Mouse (Mus musculus) olfactory bulb, adult 2 months (tissue): ENCODE measurements at regions not wholly inside any gene's neighbourhood (a gene's known extent, or its start where the extent isn't known, plus 50 kb on each side); places are given as distances from the start of the nearest gene placed in this dataset.

ENCODE experiments used
- H3K27ac ChIP-seq: fragments of 200-500 bp; 2 replicates; pipeline ENCODE4 v1.5.1; 2012; ENCODE audit warnings: low read depth, low read length; ENCODE audit not compliant: insufficient read depth
- H3K4me1 ChIP-seq: fragments of 200-500 bp; 2 replicates; pipeline ENCODE4 v1.6.1; 2012; ENCODE audit warnings: low read length; ENCODE audit not compliant: control insufficient read depth, insufficient read depth
- H3K4me3 ChIP-seq: fragments of 200-500 bp; 2 replicates; pipeline ENCODE4 v1.5.1; 2012; ENCODE audit warnings: mild to moderate bottlenecking, low read depth, low read length, moderate library complexity; ENCODE audit not compliant: insufficient read depth
- CTCF ChIP-seq: fragments of 200-500 bp; IDR thresholded peaks from 2 replicates; pipeline ENCODE4 v1.5.1; 2012; ENCODE audit warnings: low read depth, mild to moderate bottlenecking, low read length, moderate library complexity; ENCODE audit not compliant: insufficient read depth
- POLR2A ChIP-seq: fragments of 200-500 bp; IDR thresholded peaks from 2 replicates; pipeline ENCODE4 v1.6.1; 2012; ENCODE audit warnings: mild to moderate bottlenecking, low read depth, low read length, moderate library complexity; ENCODE audit not compliant: insufficient read depth
- WGBS: fragments of 180-500 bp; shearing (Covaris S2); methylation state at CpG from one replicate; pipeline ENCODE4 v1.1.7; 2018; 5-methylcytosine and 5-hydroxymethylcytosine counted together

DNA sequence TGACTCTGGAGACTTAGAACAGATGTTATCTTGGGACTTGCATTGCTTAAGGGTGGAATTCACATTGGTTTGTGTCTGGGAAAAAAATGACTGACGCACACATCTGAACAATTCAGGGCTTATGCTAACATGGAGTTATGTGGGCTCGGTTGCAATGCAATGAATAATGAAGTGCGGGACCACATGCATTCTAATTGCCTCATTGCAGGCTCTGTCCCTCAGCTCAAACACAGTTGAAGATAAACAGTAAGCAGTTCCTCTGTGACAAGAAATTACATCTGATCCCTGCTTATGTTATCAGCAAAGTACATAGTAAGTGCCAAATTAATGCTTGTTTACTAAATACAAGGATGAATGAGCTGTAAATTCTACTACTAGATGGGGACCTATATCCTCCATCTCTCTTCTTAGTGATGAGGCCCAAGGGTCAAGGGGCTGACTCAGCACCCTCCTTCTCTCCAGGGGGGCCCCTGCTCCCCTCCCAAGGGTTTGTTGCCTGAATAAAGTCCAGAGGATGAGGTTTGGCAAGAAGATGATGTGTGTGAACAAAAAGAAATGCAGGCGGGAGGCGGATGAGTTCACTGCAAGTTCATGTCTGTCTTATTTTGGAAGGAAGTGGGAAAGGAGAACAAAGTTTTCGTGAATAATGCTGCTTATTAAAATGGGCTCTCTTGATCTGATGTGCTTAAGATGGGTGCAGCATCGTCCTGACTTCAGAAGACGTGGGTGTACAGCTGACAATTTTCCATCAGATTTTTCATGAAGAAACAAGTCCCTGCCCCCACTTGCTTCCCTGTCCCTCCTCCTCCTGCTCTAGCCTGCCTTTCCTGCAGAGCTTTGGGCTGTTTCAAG, 533.1 kb downstream of the Shisa9 start:
- TF ChIP-seq CTCF = no peak
- TF ChIP-seq POLR2A = no peak
- no peaks in the 10 kb centered on the region for H3K4me1 ChIP-seq
- H3K4me3 ChIP-seq = no peak overlapping the region
- H3K27ac ChIP-seq = no peak overlapping the region
- 80% methylated on average over 8 of the region's 8 CpGs for WGBS

DNA sequence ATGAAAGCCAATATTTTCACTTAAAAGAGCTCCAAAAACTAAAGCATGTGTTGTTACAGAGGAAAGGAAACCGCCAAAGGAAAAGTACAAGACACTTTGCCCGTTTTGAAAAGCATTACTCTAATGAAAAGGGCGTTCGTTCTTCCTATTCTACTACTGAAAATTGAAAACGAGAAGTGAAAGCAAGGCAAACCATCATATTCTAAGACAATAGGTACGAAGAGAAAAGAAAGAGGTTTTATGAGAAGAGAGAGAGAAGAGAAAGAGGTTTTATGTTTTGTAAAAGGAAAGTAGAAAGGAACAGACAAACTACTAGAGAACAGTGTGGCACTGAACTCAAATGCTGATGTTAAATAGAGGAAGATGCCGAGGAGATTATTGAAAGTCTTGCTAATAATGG, 534.4 kb downstream of the Shisa9 start:
- TF ChIP-seq CTCF (no peak), POLR2A (no peak)
- 79% methylated on average over 7 of the region's 7 CpGs for WGBS

DNA sequence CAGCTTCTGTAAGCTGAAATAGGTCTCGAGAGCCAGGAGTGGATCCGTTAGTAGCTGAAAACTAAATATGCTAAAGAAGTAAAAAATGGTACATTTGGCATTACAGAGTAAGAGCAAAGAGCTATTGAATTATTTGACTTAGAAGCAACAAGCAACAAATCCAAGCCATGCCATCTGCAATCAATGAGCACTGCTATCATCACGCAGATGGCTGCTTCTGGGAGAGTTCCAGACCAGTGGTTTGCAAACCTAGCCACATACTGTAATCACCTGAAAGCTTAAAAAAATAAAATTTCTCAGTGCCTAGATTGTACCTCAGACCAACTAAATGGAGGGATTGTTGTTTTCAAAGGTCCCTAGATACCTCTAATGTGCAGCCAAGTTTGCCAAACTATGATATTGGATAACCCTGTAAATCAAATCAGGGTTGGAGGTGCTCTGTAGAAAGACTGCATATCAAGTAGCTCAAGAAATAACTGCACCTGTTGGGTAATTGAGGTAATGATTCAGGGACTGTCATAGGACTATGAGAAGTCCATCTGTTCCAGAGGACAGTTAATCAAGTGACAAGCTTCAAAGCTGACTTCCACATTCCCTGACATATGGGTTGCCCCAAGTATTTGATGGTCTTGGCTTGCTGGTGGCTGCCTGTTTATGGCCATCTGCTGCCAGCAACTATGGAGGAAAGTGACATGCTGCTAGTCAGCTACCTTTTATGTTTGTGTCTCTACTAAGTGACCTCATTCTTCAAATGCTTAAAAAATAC, 538.0 kb downstream of the Shisa9 start:
- no peak overlapping the region for H3K4me3 ChIP-seq
- WGBS = 87% methylated on average over 3 of the region's 3 CpGs
- TF ChIP-seq CTCF = no peak
- TF ChIP-seq POLR2A = no peak

More for the DNA sequence above, 534.4 kb downstream of the Shisa9 start:
- no peaks in the 10 kb centered on the region for H3K4me1 ChIP-seq
- H3K4me3 ChIP-seq = no peak overlapping the region
- no peak overlapping the region for H3K27ac ChIP-seq

DNA sequence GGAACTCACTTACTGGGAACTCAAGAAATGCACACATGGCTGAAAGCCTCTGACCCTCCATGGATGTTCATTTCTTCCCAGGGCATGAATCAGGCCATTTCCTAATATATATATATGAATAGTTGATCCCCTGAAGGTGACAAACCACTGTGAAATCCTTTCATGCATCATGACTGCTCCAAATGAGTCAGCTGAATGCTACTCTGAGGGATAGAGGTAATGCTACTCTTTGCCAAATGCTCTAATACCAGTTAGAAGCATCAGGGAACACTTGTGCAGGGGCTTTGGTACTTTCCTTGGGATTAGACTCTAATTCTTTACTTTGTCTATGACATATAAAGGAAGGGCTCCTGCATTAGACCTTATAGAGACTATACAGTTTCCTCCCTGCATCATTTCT, 561.0 kb upstream of the Ercc4 start:
- Histone ChIP-seq H3K4me3 (no peak overlapping the region), H3K27ac (no peak overlapping the region), H3K4me1 (no peaks in the 10 kb centered on the region)
- TF ChIP-seq POLR2A (no peak), CTCF (no peak)

More for the DNA sequence above, 538.0 kb downstream of the Shisa9 start:
- no peaks in the 10 kb centered on the region for H3K4me1 ChIP-seq
- no peak overlapping the region for H3K27ac ChIP-seq

DNA sequence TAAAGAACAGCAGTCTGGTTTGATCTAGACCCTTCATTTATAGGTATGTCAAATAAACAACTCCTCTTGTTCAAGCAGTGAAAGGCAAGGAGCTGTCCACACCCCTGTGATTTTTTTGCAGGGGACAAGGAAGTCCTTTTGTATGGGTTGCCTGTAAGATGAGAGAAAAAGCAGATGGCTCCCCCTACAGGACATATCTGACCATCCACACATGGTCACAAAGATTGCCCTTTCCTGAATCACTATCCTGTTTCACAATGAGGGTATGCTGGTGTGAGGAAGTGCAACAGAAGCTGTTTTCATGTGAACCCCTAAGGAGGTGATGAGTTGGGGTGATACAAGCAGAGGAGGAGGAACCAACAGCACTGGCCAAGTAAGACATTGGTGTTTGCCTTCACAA, 520.6 kb upstream of the Ercc4 start:
- TF ChIP-seq CTCF (no peak), POLR2A (no peak)
- Histone ChIP-seq H3K27ac (no peak overlapping the region), H3K4me3 (no peak overlapping the region), H3K4me1 (no peaks in the 10 kb centered on the region)

DNA sequence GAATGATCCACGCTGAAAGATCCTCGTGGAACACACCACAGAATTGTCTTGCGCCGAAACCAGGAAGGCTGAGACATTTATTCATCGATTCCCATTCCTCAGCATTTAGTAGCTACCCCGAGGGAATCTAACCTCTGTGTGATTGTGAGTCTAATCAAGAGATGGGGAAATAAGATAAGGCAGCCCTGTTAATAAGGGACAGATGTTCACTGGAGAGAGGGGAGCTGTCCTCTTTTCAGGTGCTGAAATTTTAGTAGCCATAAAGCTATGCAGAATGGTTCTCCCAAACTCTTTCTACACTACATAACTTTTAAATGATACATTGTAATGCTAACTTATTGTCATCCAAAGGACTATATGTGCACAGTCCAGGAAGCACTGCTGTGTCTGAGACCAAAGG, 501.2 kb upstream of the Ercc4 start:
- WGBS = 76% methylated on average over 6 of the region's 6 CpGs

DNA sequence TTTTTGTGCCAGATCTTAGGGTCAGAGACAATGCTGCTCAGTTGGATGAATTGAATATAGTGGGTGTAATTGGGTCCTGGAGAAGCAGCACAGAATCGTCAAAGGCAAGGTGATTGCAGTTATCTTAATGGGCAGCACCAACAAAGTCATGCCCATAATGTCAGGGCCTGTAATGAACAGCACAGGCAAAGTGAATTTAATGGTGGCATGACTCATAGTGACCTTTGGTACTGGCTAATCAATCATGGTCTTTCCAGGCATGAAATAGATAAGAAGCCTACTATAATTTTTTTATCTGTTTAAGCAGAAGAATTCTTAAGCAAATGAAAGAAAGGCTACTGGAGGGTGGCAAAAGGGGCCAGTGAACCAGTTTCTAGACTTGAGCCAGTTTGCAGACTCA, 498.4 kb upstream of the Ercc4 start:
- TF ChIP-seq CTCF (no peak), POLR2A (no peak)
- no peak overlapping the region for H3K4me3 ChIP-seq
- H3K4me1 ChIP-seq = no peaks in the 10 kb centered on the region
- 64% methylated on average over 1 of the region's 1 CpGs for WGBS
- H3K27ac ChIP-seq = no peak overlapping the region

More for the DNA sequence above, 501.2 kb upstream of the Ercc4 start:
- H3K4me1 ChIP-seq = no peaks in the 10 kb centered on the region
- TF ChIP-seq CTCF (no peak), POLR2A (no peak)
- no peak overlapping the region for H3K27ac ChIP-seq
- H3K4me3 ChIP-seq = no peak overlapping the region

DNA sequence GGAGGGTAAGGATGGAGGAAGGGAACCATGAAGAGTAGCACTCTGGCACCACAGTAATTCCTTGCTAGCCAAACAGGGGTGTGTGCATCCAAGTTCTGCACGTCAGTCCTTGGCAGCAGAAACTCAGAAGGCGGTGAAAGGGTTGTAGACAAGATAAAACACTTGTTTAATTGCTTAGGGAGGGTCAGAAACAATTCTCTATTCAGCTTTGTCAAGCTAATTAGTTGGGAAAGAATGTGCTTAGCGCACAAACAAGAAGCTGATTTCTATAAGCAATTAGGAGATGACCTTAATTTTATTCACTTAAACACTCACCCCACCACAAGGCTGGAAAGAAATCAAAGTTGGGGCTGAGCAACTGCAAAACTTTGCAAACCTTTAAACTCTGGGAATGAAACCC, 491.7 kb upstream of the Ercc4 start:
- TF ChIP-seq POLR2A (no peak), CTCF (no peak)
- Histone ChIP-seq H3K27ac (no peak overlapping the region), H3K4me3 (no peak overlapping the region), H3K4me1 (no peaks in the 10 kb centered on the region)
- WGBS = 37% methylated on average over 3 of the region's 3 CpGs

DNA sequence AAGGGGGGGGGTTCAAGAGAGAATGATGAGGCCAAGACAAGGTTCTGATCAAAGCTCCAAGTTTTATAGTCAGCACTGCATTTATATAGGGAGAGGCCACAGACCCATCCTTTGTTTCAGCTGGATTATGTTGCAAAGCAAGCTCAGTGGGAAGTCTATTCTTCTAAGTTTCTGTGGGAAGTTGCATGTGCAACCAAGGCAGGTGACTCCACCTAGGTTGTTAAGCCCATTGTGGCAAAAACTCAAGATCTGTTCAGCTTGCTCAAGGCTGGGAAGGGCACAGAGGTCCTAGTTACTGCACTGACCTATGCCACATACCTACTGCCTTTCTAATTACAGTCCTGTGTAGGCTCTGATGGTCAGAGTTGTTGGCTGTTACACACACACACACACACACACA, 477.0 kb upstream of the Ercc4 start:
- TF ChIP-seq POLR2A = no peak

More for the DNA sequence above, 477.0 kb upstream of the Ercc4 start:
- Histone ChIP-seq H3K4me3 (no peak overlapping the region), H3K27ac (no peak overlapping the region), H3K4me1 (no peaks in the 10 kb centered on the region)
